Mouse (Mus musculus) CD8-positive naive resting alpha-beta T cell, adult 2 months (primary cell): ENCODE data around the gene Gmfb.
A peak's percentile ranks its signal among the peaks of the same experiment; 100 is the strongest.

Experiments used
- DNase-seq, 2 experiments: peaks; one replicate each; pipeline ENCODE4 v3.0.0; 2022; ENCODE audit warnings: low read depth in 2 of 2, low spot score in 2 of 2

The Gmfb gene

GRCm38 (mm10) chr14:46803791-46804190 lies 18.3 kb downstream of the Gmfb start:
- no peak for DNase-seq

GRCm38 (mm10) chr14:46803259-46803658 lies 18.8 kb downstream of the Gmfb start:
- no peak for DNase-seq

- DNase-seq: no peak
These were observed 21.2 kb downstream of the Gmfb start for GRCm38 (mm10) chr14:46800684-46801345.

GRCm38 (mm10) chr14:46794157-46794556 lies 27.9 kb downstream of the Gmfb start:
- DNase-seq: no peak

GRCm38 (mm10) chr14:46790723-46791122 lies 31.3 kb downstream of the Gmfb start:
- no peak for DNase-seq

GRCm38 (mm10) chr14:46790303-46790702 lies 31.7 kb downstream of the Gmfb start:
- DNase-seq: peak; percentile 21 to 37

GRCm38 (mm10) chr14:46788505-46788901 lies 33.5 kb downstream of the Gmfb start:
- no peak for DNase-seq

- DNase-seq: peak; percentile 88 to 92
These were observed 34.1 kb downstream of the Gmfb start, which contains the start of gene Cnih1 for GRCm38 (mm10) chr14:46787787-46788504. Gene Cnih1, minus strand, starts transcription at chr14:46788411.

GRCm38 (mm10) chr14:46787454-46787786 lies 34.6 kb downstream of the Gmfb start:
- no peak for DNase-seq

- no peak for DNase-seq
These were observed 36.8 kb downstream of the Gmfb start for GRCm38 (mm10) chr14:46785247-46785646.

GRCm38 (mm10) chr14:46783327-46783926 lies 38.6 kb downstream of the Gmfb start:
- no peak for DNase-seq

GRCm38 (mm10) chr14:46782187-46782828 lies 39.7 kb downstream of the Gmfb start:
- no peak for DNase-seq

- DNase-seq: no peak
These were observed 41.0 kb downstream of the Gmfb start for GRCm38 (mm10) chr14:46781086-46781485.

GRCm38 (mm10) chr14:46779217-46779616 lies 42.8 kb downstream of the Gmfb start:
- DNase-seq: peak in 1 of 2 experiments; percentile 23

GRCm38 (mm10) chr14:46778756-46779155 lies 43.3 kb downstream of the Gmfb start:
- DNase-seq: no peak

GRCm38 (mm10) chr14:46770036-46770435 lies 52.0 kb downstream of the Gmfb start:
- no peak for DNase-seq

GRCm38 (mm10) chr14:46767116-46767515 lies 54.9 kb downstream of the Gmfb start:
- no peak for DNase-seq

GRCm38 (mm10) chr14:46761186-46761585 lies 60.9 kb downstream of the Gmfb start:
- no peak for DNase-seq

GRCm38 (mm10) chr14:46760355-46761029 lies 61.5 kb downstream of the Gmfb start, which contains the start of gene Cdkn3:
Gene Cdkn3, plus strand, starts transcription at chr14:46760541.
- peak; percentile 87 to 88 for DNase-seq

GRCm38 (mm10) chr14:46759970-46760354 lies 62.1 kb downstream of the Gmfb start:
- DNase-seq: no peak
